Mouse (Mus musculus) cortical plate, adult 2 months (tissue): ENCODE measurements at regions not wholly inside any gene's neighbourhood (a gene's known extent, or its start where the extent isn't known, plus 50 kb on each side); places are given as distances from the start of the nearest gene placed in this dataset.

Source experiments
- CTCF ChIP-seq: fragments of 200-500 bp; IDR thresholded peaks from 2 replicates; pipeline ENCODE4 v1.5.1; 2011; ENCODE audit warnings: mild to moderate bottlenecking, control low read depth, low read length; ENCODE audit not compliant: insufficient read depth; ENCODE audit errors: extremely low read depth
- POLR2A ChIP-seq: fragments of 200-500 bp; IDR thresholded peaks from 2 replicates; pipeline ENCODE4 v1.6.1; 2011; ENCODE audit warnings: mild to moderate bottlenecking, low read length, control low read depth; ENCODE audit not compliant: insufficient read depth; ENCODE audit errors: extremely low read depth

- no peak for TF ChIP-seq CTCF
- no peak for TF ChIP-seq POLR2A
Measured at GRCm38 (mm10) chr5:77931874-77932273, 524.0 kb upstream of the Igfbp7 start.
